Mouse (Mus musculus): ENCODE data around the gene Supt3.

DNA sequence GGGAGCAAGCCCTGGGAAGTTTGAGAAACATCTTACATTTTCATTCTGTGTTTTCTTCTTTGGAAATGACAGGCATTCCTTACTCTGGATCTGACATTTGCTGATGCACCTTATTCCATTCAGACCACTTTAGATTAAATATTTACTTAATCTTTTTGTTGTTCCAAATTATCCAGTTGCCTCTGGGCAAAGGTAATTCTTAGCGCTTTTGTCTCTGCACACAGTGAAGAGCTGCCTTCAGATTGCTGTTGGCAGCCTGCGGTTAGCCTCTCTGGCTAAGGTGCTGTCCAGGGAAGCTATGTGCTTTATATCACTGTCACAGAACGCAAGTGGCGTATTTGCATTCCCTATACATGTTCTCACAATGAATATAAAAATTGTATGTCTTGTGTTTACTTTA lies 226.4 kb downstream of the Supt3 start:
- TF ChIP-seq CTCF (IDR thresholded peaks at IDR 0.05; ENCODE audit: low read depth, low read length) (no peak), POLR2A (IDR thresholded peaks at IDR 0.05; ENCODE audit: extremely low read depth, insufficient read depth, low read length) (no peak)
